Mouse (Mus musculus) c-Kit-positive CD71-positive TER-119-negative erythroid progenitor cells, embryonic 14.5 days (primary cell): ENCODE data around the gene Foxs1.

ENCODE experiments used
- DNase-seq: peaks from one replicate; pipeline ENCODE4 v3.0.0-alpha.2; 2013; ENCODE audit warnings: low read depth

Gene Foxs1

DNA sequence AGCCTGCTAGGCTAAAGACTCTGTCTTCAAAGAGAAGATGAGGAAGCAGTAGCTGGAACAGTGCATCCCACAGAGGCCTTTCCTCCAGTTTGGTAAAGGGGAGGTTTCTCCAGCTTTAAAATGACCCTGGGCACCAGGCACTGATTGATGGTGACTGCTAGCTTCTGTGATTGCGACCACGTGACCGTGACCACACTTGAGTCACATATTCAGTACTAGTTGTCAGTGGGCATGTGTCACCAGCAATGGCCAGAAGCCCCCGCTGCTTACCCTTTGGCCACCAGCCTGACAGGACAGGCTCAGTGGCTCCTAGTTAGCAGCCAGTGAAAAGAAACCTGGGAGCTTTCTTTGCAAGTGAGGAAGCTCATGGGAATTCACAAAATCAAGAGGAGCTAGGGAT, 29.4 kb downstream of the Foxs1 start:
- no peak for DNase-seq

DNA sequence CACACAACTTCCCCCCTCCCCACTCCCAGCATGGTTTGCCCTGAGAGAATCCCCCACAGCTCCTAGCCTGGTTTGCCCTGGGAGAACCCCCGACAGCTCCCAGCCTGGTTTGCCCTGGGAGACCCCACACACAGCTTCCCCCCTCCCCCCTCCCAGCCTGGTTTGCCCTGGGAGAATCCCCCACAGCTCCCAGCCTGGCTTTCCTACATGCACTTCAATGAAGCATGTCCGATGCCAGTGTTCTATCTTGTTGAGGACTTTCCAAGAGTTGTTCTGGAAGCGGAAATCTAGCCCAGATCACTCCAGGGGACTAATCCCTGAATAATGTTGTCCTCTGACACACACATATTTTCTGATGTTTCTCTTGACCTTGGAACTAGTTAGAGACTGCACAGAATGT, 30.4 kb downstream of the Foxs1 start:
- DNase-seq, result no peak

DNA sequence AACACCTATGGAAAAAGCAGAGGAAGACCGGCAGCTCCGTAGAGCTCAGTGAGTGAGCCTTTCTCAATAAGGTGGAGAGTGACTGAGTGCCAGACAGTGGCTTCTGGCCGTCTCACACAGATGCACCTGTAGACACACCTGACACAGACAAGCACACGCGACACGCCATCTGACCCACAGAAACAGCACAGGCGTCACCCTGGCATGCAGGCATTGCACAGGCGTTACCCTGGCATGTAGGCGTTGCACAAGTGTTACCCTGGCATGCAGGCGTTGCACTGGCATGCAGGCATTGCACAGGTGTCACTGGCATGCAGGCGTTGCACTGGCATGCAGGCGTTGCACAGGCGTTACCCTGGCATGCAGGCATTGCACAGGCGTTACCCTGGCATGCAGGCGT, 31.7 kb downstream of the Foxs1 start:
- DNase-seq, result no peak

GRCm38 (mm10) chr2:152899011-152899410, 34.0 kb downstream of the Foxs1 start:
- no peak for DNase-seq

GRCm38 (mm10) chr2:152896926-152897325, 36.1 kb downstream of the Foxs1 start:
- DNase-seq, result no peak

- no peak for DNase-seq
These were observed 37.2 kb downstream of the Foxs1 start for GRCm38 (mm10) chr2:152895834-152896233.

DNA sequence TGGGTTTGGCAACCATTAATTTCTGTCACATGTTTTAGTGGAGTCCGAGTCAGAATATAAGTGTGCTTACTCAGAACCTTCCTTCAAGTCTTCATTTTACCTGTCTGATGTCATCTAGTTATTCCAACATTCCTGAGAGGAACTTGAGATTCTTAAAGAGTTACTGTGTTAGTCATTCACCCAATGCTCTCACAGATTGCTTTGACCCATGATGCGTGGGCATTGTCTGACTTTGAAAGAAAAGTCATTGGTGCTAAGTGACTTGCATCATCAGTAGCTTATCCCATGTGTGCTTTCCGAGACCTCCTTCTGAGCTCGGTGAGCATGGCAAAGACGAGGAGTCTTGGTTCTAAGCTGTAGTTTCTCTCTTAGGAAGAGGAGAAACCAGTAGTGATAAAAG, 44.2 kb downstream of the Foxs1 start:
- no peak for DNase-seq

- DNase-seq, result no peak
These were observed 45.8 kb downstream of the Foxs1 start for GRCm38 (mm10) chr2:152887230-152887629.

GRCm38 (mm10) chr2:152884101-152884645, 48.8 kb downstream of the Foxs1 start:
- no peak for DNase-seq
